Mouse (Mus musculus) urinary bladder, postnatal 10 days (tissue): ENCODE results near the gene Arrdc2.

ENCODE experiments used
- DNase-seq: peaks from one replicate; pipeline ENCODE4 v3.0.0; 2022; ENCODE audit warnings: low spot score

The Arrdc2 gene

GRCm38 (mm10) chr8:70863956-70864711 is 24.6 kb upstream of the Arrdc2 start:
- no peak for DNase-seq

GRCm38 (mm10) chr8:70862824-70863641 is 23.5 kb upstream of the Arrdc2 start, which contains the start of gene Kcnn1:
TSS of gene Kcnn1 (minus strand) at chr8:70863258.
- no peak for DNase-seq

GRCm38 (mm10) chr8:70857516-70857915 is 18.0 kb upstream of the Arrdc2 start:
- no peak for DNase-seq

GRCm38 (mm10) chr8:70856541-70857197 is 17.1 kb upstream of the Arrdc2 start:
- DNase-seq, result no peak

- DNase-seq, result no peak
Measured at GRCm38 (mm10) chr8:70856028-70856427, 16.5 kb upstream of the Arrdc2 start.

- DNase-seq, result no peak
Measured at GRCm38 (mm10) chr8:70853863-70854262, 14.3 kb upstream of the Arrdc2 start.

- no peak for DNase-seq
Measured at GRCm38 (mm10) chr8:70852595-70853231, 13.2 kb upstream of the Arrdc2 start.

- DNase-seq, result no peak
Measured at GRCm38 (mm10) chr8:70851837-70852236, 12.3 kb upstream of the Arrdc2 start.

- no peak for DNase-seq
Measured at GRCm38 (mm10) chr8:70850947-70851346, 11.4 kb upstream of the Arrdc2 start.

- no peak for DNase-seq
Measured at GRCm38 (mm10) chr8:70850132-70850845, 10.8 kb upstream of the Arrdc2 start.

- no peak for DNase-seq
Measured at GRCm38 (mm10) chr8:70849333-70849990, 9.9 kb upstream of the Arrdc2 start.

- DNase-seq, result no peak
Measured at GRCm38 (mm10) chr8:70846371-70847154, 7.0 kb upstream of the Arrdc2 start.

GRCm38 (mm10) chr8:70845108-70845507 is 5.6 kb upstream of the Arrdc2 start:
- DNase-seq, result no peak

GRCm38 (mm10) chr8:70844523-70844922 is 5.0 kb upstream of the Arrdc2 start:
- peak; percentile 81 for DNase-seq

GRCm38 (mm10) chr8:70843941-70844340 is 4.4 kb upstream of the Arrdc2 start:
- no peak for DNase-seq

- no peak for DNase-seq
Measured at GRCm38 (mm10) chr8:70843214-70843773, 3.8 kb upstream of the Arrdc2 start.

- DNase-seq, result no peak
Measured at GRCm38 (mm10) chr8:70842484-70842883, 3.0 kb upstream of the Arrdc2 start.

- peak; percentile 86 for DNase-seq
Measured at GRCm38 (mm10) chr8:70841147-70842072, 1.9 kb upstream of the Arrdc2 start.

GRCm38 (mm10) chr8:70840590-70840989 is 1.1 kb upstream of the Arrdc2 start:
- DNase-seq, result no peak
